Mouse (Mus musculus): ENCODE results near the gene Ppp1r9a.

DNA sequence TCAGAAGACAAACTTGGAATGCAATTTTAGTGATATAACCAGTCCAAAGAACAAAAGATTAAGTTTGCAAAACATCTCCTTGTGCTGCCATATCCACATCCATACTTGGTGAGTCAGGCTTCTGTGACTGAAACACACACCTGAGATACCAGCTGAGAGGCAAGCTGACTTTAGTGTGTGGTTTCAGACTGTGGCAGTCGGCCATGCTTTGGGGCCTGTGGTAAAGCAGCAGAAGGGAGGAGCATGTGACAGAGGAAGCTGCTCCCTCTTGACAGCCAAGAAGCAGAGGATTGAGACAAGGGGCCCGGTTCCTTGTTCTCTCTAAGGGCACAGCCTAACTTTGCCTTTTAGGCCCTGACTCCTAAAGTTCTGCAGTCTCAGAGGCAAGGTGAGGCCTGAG, 149.6 kb downstream of the Ppp1r9a start:
- TF ChIP-seq CTCF (IDR thresholded peaks at IDR 0.05; ENCODE audit: extremely low read depth, insufficient read depth, insufficient read length, insufficient replicate concordance) (no peak), POLR2A (IDR thresholded peaks at IDR 0.05; ENCODE audit: low read depth, low read length) (no peak)
